Mouse (Mus musculus): ENCODE results near the gene Ints11. TPM values are rescaled to one million over a fixed set of nuclear protein-coding genes. Genes with fewer than 3 reads are reported as not detected.

Ints11 gene
- polyA plus RNA-seq, 1 experiment from 2014 or later, result 84.9 TPM

DNA sequence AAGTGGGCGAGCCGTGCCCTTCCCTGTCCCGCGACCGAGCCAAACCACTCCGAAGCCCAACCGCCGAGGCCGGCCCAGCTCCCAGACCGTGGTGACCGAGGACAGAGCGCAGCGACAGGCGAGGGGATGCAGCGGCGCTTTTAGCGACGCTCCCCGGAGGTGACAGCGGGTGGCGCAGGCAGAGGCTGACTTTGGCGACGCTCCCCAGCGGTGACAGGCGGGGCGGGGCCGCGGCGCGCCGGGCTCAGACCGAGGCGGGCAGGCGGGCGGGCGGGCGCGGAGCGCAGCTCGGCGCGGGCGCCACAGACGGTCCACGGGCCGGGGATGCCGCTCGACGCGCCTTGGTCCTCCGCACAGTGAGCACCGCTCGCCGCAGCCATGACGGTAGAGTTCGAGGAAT lies 22.7 kb downstream of the Ints11 start:
- DNase-seq (ENCODE audit: low spot score), result peak; percentile 89

GRCm38 (mm10) chr4:155892438-155893211 lies 23.3 kb downstream of the Ints11 start:
- DNase-seq (ENCODE audit: low spot score), result peak; percentile 29

DNA sequence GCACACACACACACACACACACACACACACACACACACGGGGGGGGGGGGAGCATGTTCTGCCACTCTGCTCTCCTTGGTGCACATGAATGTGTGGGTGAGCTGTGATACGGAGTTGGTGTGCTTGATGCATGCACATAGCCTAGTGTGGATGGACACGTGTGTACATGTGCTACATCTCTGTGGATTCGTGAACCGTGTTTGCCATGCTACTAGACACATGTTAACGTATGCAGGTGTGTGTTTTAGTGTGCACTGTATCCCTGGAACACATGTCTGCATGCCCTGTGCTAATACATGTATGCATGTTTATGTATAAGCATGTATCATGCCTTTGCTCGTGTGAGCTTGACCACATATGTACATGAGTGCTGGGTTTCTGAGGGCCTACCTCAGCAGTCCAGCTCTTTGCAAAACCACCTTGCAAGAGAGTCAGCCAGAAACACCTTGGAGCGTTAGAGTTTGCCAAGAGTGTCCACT lies 23.9 kb downstream of the Ints11 start:
- no peak for DNase-seq (ENCODE audit: low spot score)

DNA sequence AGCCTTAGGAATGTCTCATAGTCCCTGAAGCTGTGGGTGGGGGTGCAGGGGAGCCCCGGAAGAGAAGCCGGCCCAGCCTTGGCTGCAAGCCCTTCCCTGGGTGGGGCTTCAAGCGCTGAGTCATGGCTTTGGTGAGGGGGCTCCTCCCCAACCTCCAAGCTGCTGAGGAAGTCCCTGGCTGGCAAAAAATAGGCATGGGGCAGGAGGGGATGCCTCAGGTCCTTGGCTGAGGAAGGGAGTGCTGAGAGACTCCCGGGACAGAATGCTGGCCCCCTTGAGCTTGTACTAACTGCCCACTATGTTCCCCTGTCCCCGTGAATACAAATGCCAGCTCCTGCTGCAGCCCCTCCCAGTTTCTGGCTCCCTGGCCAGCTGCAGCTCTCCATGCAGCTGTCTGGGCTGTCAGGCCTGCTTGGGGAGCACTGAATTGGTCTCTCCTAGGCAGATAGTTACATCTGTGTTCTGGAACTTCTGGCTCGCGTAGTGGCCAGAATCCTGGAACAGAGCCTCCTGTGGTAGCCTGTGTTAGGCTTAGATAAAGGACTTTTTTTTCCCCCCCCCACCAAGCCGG lies 25.1 kb downstream of the Ints11 start:
- DNase-seq (ENCODE audit: low spot score), result peak; percentile 64

DNA sequence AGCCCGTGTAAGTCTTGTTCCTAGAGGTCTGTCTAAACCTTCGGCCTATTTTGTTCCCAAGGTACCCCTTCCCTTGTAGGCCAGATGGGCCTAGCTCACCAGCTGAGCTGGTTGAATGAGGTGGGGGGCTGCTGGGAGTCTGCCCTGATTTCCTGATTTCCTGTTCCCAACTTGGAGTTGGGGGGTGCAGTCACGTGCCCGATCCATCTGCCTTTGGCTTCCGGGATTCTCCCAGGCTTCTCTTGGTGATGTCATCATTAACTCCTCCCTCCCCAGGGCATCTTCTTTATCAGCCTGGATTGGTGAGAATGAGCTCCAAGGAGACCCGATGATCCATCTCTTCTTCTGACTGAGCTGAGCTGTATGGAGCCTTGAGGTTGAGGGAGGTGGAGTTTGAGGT lies 25.9 kb downstream of the Ints11 start:
- no peak for DNase-seq (ENCODE audit: low spot score)

DNA sequence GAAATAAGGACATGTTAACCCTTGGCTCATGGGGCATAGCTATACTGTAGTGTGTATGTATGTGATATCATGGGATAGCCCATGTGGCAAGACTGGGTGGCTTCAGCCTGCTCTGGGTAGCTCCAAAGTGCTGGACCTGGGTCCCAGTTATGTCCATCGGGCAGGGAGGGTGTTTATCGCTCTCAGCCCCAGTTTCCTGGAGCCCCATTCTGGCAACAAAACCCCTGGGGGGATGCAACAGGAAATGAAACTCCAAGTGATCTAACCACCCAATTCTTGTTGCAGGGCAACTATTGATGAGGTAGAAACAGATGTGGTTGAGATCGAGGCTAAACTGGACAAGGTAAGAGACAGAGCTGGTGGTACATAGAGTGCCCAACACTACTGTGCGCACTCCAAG lies 26.5 kb downstream of the Ints11 start:
- no peak for DNase-seq (ENCODE audit: low spot score)

DNA sequence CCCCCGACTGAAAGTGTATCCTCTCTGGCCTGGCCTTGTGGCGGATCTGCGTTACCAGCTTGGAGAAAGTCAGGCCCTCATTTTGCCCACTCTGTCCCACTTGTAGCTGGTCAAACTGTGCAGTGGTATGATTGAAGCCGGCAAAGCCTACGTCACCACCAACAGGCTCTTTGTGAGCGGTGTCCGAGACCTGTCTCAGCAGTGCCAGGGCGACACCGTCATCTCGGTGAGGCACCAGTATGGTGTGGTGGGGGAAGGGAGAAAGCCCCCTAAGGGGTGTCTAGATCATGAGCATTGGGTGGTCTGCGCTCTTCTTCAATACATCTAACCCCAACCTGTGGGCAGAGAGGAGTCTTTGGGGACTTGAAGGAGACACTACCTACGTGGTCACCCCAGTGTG lies 27.1 kb downstream of the Ints11 start:
- no peak for DNase-seq (ENCODE audit: low spot score)

DNA sequence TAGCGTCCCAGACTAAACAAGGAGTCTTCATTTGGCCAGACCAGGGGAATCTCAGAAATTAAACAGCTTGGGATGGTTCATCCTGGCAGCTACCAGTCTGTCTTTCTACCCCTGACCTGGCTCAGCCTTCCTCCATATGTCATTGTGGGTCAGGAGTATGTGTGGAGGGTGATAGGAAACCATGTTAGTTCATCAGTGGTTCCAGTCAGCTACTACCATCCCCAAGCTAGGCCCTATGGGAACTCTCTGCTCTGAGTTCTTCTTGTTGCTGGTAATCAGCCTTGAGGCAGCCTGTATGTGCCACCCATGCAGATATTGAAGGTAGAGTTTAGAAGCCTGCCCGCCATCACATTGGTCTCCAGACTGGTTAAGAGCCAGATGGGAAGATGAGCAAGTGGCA lies 29.0 kb downstream of the Ints11 start:
- DNase-seq (ENCODE audit: low spot score), result no peak

GRCm38 (mm10) chr4:155899355-155899754 lies 30.0 kb downstream of the Ints11 start:
- no peak for DNase-seq (ENCODE audit: low spot score)

- DNase-seq (ENCODE audit: low spot score), result no peak
Measured at GRCm38 (mm10) chr4:155901205-155901604, 31.9 kb downstream of the Ints11 start.

DNA sequence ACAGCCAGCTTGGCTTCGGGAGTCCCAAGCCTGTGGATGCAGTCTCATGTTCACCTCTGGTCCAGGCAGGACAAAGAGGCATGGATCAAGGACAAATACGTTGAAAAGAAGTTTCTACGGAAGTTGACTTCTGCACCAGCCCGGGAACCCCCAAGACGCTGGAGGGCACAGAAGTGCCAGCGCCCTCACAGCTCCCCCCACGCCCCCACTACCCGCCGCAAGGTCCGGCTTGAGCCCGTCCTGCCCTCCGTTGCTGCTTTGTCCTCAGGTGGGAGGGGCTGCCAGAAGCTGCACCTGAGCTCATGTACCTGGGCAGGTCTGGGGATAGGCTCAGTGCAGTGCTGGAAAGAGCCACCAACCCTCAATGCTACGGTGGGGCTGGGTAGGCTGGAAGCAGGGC lies 33.9 kb downstream of the Ints11 start:
- no peak for DNase-seq (ENCODE audit: low spot score)

- no peak for DNase-seq (ENCODE audit: low spot score)
Measured at GRCm38 (mm10) chr4:155904318-155905102, 35.2 kb downstream of the Ints11 start.

DNA sequence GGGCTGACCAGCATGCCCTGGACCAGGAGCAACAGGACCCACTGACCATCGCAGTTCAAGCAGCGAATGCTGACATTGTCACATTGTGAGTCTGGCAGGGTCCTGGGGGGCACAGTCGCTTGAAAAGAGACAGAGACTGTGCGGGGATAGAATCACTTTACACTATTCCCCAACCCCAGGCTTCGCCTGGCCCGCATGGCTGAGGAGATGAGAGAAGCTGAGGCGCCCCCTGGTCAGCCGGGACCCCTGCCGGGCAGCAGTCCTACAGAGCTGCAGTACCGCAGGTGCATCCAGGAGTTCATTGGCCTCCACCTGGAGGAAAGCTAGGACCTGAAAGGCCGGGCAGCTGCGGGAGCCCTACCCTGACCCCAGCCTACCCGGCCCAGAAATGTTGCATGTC lies 36.3 kb downstream of the Ints11 start:
- DNase-seq (ENCODE audit: low spot score), result no peak

DNA sequence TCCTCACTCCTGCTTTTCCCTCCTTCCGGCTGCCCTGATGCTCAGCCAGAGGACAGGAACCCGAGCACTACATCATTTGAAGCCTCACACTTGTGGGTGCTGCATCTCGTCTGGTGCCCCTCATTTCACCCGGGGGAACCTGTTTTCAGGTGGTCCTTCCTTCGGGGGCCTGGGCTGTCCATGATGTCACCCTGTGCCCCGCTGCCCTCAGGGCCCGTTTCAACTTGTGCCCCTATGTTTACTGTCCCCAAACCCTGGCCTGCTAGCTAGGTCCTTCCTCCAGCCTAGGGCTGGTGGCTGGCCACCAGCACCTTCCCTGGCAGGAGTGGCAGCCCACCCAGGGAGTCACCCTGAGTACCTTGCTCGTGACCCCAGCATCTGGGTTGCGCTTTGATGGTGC lies 36.8 kb downstream of the Ints11 start:
- no peak for DNase-seq (ENCODE audit: low spot score)

DNA sequence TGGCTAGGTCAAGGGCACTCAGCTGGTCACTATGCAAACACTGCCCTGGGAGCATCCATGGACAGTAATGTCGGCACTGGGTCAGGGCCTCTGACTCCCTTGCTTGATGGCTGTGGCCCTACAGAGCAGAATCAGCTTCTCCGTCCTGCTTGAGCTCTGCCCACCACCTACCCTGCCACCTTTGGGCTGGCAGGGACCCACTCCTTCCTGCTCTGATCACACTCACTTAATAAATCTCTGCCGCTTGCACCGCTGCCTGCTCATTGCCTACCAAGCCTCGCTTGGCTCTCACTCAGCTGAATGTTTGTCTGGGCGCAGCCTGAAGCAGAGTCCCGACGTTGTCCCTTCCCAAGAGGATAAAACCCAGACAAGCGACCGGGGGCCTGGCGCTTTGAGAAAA lies 37.7 kb downstream of the Ints11 start:
- no peak for DNase-seq (ENCODE audit: low spot score)

DNA sequence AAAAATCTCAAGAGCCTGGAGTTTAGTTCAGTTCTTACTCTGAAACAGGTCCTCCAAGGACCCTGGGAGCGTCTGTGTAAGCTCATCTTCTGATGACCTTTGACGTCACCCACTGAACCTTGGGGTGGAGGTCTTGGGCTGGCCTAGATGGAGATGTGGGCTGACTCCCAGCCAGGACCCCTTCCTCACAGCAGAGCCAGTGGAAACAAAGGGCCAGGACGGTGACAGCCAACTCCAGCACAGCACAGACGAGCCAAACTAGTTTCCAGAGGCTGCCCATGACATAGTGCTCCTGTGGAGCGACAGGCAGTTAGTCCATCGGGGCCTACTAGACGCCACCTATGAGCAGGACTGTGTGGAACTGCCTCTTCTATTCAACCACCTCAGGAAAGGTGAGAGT lies 38.9 kb downstream of the Ints11 start:
- DNase-seq (ENCODE audit: low spot score), result no peak

GRCm38 (mm10) chr4:155908751-155909150 lies 39.4 kb downstream of the Ints11 start:
- no peak for DNase-seq (ENCODE audit: low spot score)

GRCm38 (mm10) chr4:155932031-155932430 lies 62.7 kb downstream of the Ints11 start:
- no peak for DNase-seq (ENCODE audit: low spot score)
